Mouse (Mus musculus) ZHBTc4 (cell line): ENCODE data around the gene Dcps.

ENCODE experiments used
- DNase-seq: peaks from one replicate; pipeline ENCODE4 v3.0.0-alpha.2; 2011; ENCODE audit warnings: low read depth, low spot score

The Dcps gene

GRCm38 (mm10) chr9:35108916-35109315 is 66.9 kb downstream of the Dcps start:
- no peak for DNase-seq

DNA sequence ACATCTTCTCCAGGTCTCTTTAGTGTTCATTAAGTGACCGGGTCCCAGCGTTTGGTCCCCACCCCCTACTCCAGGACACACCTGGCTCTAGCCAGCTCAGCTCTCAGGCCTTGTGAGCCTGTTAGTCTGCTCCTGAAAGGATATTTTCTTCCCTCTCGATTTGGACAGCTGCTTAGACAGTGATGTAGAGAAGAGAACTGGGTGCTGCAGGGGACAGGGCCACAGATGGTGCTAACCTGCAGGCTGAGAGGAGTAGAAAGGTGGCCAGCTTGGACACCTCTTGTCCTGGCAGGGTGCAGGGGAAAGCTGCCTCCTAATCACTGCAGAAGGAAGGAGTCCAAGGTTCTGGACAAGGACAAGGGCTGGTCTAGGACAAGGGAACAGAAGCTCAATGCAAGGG is 67.8 kb downstream of the Dcps start:
- DNase-seq, result no peak

GRCm38 (mm10) chr9:35107396-35107795 is 68.5 kb downstream of the Dcps start:
- no peak for DNase-seq

- DNase-seq, result no peak
Observed at GRCm38 (mm10) chr9:35105884-35106880, 69.7 kb downstream of the Dcps start.

DNA sequence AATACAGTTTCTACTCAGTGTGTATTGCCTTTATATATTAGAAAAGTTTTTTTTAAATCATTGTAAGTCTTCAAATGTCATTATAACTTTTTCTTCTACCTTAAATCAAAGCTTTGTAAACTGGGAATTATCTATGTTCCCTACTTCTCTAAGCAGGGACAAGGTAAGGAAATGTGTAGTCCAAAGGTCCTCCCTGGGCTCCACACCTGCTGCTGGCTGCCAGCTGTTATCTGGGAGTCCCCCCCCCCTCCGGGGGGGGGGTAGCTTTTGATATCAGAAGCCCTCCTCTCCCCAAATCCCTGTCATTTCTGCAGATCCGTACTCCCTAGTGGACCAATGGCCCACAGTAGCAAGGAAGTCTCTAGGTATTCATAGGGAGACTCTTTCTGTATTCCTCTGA is 70.4 kb downstream of the Dcps start:
- no peak for DNase-seq

DNA sequence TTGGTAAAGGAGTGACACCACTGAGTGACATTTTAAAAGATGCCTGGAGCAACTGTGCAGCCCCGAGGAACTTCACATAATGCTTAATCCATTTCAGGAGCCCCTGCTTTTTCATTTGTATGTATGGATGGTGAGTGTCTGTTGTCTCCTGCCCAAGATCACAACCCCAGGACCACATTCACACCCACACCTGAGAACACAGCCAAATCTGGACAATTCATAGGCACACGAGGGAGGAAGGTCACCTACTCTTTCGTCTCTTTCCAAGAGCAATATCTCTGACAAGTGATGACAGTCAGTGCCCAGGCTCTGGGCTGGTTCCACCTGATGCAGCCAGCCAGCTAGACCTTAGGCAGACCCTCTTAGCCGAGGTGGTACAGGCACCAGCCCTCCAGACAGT is 71.2 kb downstream of the Dcps start:
- DNase-seq, result no peak

DNA sequence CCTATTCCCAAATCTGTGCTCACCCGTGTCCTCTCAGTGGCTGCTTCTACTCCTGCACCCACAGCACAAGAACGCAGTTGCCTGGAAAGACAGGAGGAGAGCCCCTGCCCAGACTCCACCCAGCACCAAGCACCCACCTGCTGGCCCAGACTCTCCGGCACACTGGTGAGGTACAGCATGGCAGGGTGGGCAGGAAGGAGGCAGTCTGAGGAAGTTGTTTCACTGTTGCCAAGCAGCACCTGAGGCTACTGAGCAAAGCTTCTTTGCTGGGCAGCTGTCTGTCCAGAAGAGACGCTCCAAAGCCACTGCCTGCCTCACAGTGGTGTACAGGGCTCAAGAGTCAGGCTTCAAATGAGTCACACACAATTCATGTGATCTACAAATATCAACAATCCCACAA is 77.1 kb downstream of the Dcps start:
- DNase-seq, result no peak

- DNase-seq, result no peak
Observed at GRCm38 (mm10) chr9:35097901-35098300, 78.0 kb downstream of the Dcps start.

DNA sequence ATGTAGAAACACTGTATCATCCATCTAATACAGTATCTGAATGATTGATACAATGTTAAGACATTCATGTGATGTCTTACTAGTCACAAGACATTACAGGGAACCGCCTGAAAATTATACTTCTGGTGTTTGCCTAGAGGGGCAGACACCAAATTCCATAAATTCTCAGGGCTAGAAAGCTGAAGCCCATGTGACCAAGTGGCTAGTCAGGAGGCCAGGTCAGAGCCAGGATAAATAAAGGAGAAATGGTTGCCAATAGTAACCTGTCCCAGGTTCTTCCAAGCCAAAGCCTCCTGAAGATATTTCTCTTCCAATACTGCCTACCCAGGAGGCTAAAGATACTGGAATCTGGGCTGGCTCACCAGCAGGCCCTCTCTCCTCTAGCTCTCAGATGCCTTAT is 80.1 kb downstream of the Dcps start:
- DNase-seq, result no peak

GRCm38 (mm10) chr9:35093350-35093749 is 82.5 kb downstream of the Dcps start:
- DNase-seq, result no peak

- DNase-seq, result no peak
Observed at GRCm38 (mm10) chr9:35092904-35093303, 83.0 kb downstream of the Dcps start.
